Mouse (Mus musculus) spleen, adult 2 months (tissue): Measurements from ENCODE around the gene 5430419D17Rik.

ENCODE experiments used
- CTCF ChIP-seq: fragments of 200-500 bp; IDR thresholded peaks from 2 replicates; pipeline ENCODE4 v1.5.1; 2011; ENCODE audit warnings: mild to moderate bottlenecking, inconsistent platforms; ENCODE audit not compliant: insufficient read depth, insufficient read length, insufficient replicate concordance; ENCODE audit errors: extremely low read depth
- POLR2A ChIP-seq: fragments of 200-500 bp; IDR thresholded peaks from 2 replicates; pipeline ENCODE4 v1.6.1; 2011; ENCODE audit warnings: low read depth, low read length, inconsistent platforms

DNA sequence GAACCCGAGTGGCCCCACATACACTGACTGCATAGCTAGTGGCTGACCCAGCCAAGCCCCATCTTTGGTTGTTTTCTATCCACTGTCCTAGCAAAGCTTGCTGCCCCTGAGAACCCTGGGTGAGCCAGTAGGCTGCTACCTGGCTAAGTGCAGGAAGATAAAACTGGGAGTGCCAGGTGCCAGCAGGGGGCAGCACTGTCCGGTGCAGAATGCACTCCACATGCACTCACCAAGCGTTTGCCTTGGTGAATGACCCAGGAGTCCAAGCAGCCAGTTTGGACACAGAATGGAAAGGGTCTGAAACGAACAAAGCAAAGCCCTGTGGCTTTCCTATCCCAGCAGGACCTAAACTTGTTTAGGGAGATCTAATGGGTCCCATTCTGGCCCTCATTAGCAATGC is 8.5 kb downstream of the 5430419D17Rik start:
- TF ChIP-seq CTCF (peak; percentile 16; the same call in 1 of the 2 replicates), POLR2A (no peak)
